Mouse (Mus musculus): Measurements from ENCODE around the gene Pnlip.

Pnlip gene

GRCm38 (mm10) chr19:58726551-58726950 lies 74.3 kb downstream of the Pnlip start:
- no peak for DNase-seq (ENCODE audit: low spot score)

- no peak for DNase-seq (ENCODE audit: low spot score)
Measured at GRCm38 (mm10) chr19:58727756-58728155, 75.5 kb downstream of the Pnlip start.

GRCm38 (mm10) chr19:58728445-58729031 lies 76.2 kb downstream of the Pnlip start, which contains the start of gene Pnliprp1:
Gene Pnliprp1, plus strand, starts transcription at chr19:58728887.
- DNase-seq (ENCODE audit: low spot score): no peak

Data from spleen, adult 12 weeks (tissue).